Mouse (Mus musculus) neural tube, embryonic 13.5 days (tissue): ENCODE data around the gene Mtx1. TPM values are rescaled to one million over a fixed set of nuclear protein-coding genes. Genes with fewer than 3 reads are reported as not detected.

ENCODE experiments used
- ATAC-seq: fragments of 200-750 bp; cut with Nextera tagmentation; 2 replicates; pipeline ENCODE4 v1.8.0; 2017; ENCODE audit warnings: low read depth, mild to moderate bottlenecking, moderate TSS enrichment, moderate library complexity
- H3K27ac ChIP-seq: fragments of 300-500 bp; sonication (generic); replicated peaks from 2 replicates; pipeline ENCODE4 v1.5.1; 2015; ENCODE audit warnings: moderate library complexity, mild to moderate bottlenecking, inconsistent platforms
- H3K27me3 ChIP-seq: fragments of 300-500 bp; sonication (generic); 2 replicates; pipeline ENCODE4 v1.6.1; 2015; ENCODE audit warnings: mild to moderate bottlenecking, inconsistent platforms
- H3K36me3 ChIP-seq: fragments of 300-500 bp; sonication (generic); 2 replicates; pipeline ENCODE4 v1.6.1; 2015; ENCODE audit warnings: mild to moderate bottlenecking, inconsistent platforms
- H3K4me1 ChIP-seq: fragments of 300-500 bp; sonication (generic); replicated peaks from 2 replicates; pipeline ENCODE4 v1.6.1; 2015; ENCODE audit warnings: inconsistent platforms
- H3K4me2 ChIP-seq: fragments of 300-500 bp; sonication (generic); 2 replicates; pipeline ENCODE4 v1.6.1; 2015; ENCODE audit warnings: inconsistent platforms, mild to moderate bottlenecking, moderate library complexity
- H3K4me3 ChIP-seq: fragments of 300-500 bp; sonication (generic); 2 replicates; pipeline ENCODE4 v1.5.1; 2015; ENCODE audit warnings: mild to moderate bottlenecking, inconsistent platforms
- H3K9ac ChIP-seq: fragments of 300-500 bp; sonication (generic); 2 replicates; pipeline ENCODE4 v1.6.1; 2015; ENCODE audit warnings: moderate library complexity, mild to moderate bottlenecking, inconsistent platforms
- H3K9me3 ChIP-seq: fragments of 300-500 bp; sonication (generic); 2 replicates; pipeline ENCODE4 v1.6.1; 2016; ENCODE audit warnings: inconsistent platforms
- WGBS: fragments of 180-500 bp; shearing (Covaris S2); methylation state at CpG from one replicate; pipeline ENCODE4 v1.1.7; 2015; 5-methylcytosine and 5-hydroxymethylcytosine counted together
- polyA plus RNA-seq: library from polyadenylated mRNA; unstranded; fragments of >200 nt; fragmentation: Nextera tagmentation; extraction: Ambion mirVana; gene quantifications from 2 replicates; pipeline ENCODE4 v1.2.1, GENCODE M21; 2015

The Mtx1 gene
- polyA plus RNA-seq, 1 experiment from 2014 or later = 157 TPM

DNA sequence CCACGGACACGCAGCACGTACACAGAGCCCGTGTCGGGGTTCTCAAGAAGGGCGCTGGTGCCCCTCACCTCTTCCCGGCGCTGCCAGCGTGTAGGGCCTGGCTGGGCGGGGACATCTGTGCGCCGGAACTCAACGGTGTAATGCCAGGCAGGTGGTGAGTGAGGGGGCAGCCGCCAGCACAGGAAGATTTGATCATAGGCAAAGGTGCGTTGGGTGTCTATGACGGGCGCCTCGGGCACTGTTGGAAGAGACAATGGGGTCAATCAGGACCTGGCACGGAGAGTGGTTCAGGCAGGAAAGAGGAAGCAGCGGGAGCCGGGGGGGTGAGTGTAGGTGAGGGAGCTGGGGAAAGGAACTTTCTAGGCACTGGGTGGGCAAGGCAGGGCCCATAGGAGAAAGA, 10.8 kb upstream of the Mtx1 start:
- H3K4me2 ChIP-seq = no peak overlapping the region
- H3K4me1 ChIP-seq = peaks cover 7% of the 10 kb centered on the region
- no peak overlapping the region for H3K9ac ChIP-seq
- WGBS = 93% methylated on average over 21 of the region's 21 CpGs
- H3K27ac ChIP-seq = no peak overlapping the region
- no peak for ATAC-seq
- no peaks in the 10 kb centered on the region for H3K27me3 ChIP-seq
- no peaks in the 10 kb centered on the region for H3K9me3 ChIP-seq
- no peak overlapping the region for H3K4me3 ChIP-seq
- H3K36me3 ChIP-seq = peaks cover 99% of the 10 kb centered on the region

DNA sequence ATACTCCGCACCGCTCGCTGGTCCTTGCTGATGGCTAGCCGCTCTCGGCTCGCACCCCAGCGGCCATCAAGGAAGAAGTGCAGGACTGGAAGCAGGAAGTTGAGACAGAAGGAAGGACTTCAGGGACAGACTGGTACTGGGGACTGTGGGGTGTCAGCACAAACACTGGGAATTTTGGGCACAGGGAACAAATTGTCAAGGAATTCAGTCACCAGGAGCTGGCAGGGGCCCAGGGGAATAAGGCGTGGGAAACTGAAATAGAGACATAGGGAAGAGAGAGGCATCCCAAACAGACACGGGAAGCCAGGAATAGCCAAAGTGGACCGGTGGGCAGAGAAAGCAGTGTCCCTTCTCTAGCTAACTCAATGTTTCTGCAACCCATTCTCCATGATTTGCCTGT, 9.6 kb upstream of the Mtx1 start:
- Histone ChIP-seq H3K9ac (no peak overlapping the region), H3K4me2 (no peak overlapping the region), H3K27ac (no peak overlapping the region), H3K4me3 (no peak overlapping the region), H3K9me3 (no peaks in the 10 kb centered on the region), H3K4me1 (no peaks in the 10 kb centered on the region), H3K27me3 (no peaks in the 10 kb centered on the region), H3K36me3 (peaks cover 88% of the 10 kb centered on the region)
- 93% methylated on average over 10 of the region's 10 CpGs for WGBS
- ATAC-seq = no peak

DNA sequence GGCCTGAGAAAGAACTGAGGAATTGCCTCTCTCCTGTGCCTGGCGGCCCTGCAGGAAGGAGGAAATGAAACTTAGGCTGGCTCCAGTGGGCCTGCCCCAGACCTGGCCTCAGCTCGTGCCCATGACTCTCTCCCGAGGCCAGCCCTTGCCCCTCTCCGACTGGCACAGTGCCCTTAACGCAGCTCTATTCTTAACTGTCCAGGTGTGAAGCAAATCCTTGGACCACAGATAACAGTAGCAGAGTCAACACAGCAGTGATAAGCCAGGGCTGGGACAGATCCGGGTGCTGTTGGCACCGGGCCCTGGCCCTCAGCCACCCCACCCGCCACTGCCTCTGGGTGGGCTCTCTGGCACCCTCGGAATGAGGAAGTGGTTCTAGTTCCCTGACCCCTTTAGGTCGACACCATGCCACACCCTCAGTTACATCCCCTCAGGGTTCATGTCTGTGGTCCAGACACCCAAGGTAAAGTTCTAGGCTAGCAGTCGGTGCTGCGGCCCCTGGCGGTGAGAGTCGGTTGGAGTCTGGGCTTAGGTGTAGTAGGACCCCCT, 6.7 kb upstream of the Mtx1 start:
- Histone ChIP-seq H3K4me2 (no peak overlapping the region), H3K4me1 (peaks cover 4% of the 10 kb centered on the region), H3K4me3 (no peak overlapping the region), H3K9me3 (no peaks in the 10 kb centered on the region), H3K36me3 (peaks cover 60% of the 10 kb centered on the region), H3K9ac (no peak overlapping the region), H3K27ac (no peak overlapping the region), H3K27me3 (no peaks in the 10 kb centered on the region)
- no peak for ATAC-seq
- WGBS = 84% methylated on average over 14 of the region's 14 CpGs

DNA sequence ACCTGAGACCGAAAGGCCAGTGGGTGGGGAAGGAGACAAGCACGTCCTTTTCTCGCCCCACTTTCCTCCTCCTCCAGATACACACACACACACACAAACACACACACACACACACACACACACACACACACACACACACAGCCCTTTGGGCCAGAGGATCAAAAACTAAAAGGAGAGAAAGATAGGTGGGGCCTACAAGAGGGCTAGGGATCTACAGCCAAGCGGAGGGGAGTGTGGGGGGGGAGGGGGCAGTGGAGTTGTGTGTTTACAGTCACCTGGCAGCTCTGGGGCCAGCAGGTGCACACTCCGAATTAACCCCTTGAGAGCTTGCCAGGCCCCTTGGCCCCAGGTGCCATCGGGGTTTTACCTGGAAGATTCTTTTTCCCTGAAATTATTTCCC, 5.7 kb upstream of the Mtx1 start:
- Histone ChIP-seq H3K9me3 (no peaks in the 10 kb centered on the region), H3K9ac (no peak overlapping the region), H3K27me3 (no peaks in the 10 kb centered on the region), H3K4me1 (peaks cover 14% of the 10 kb centered on the region), H3K36me3 (peaks cover 49% of the 10 kb centered on the region), H3K27ac (no peak overlapping the region), H3K4me2 (no peak overlapping the region), H3K4me3 (no peak overlapping the region)
- WGBS = 82% methylated on average over 6 of the region's 6 CpGs
- ATAC-seq = no peak

DNA sequence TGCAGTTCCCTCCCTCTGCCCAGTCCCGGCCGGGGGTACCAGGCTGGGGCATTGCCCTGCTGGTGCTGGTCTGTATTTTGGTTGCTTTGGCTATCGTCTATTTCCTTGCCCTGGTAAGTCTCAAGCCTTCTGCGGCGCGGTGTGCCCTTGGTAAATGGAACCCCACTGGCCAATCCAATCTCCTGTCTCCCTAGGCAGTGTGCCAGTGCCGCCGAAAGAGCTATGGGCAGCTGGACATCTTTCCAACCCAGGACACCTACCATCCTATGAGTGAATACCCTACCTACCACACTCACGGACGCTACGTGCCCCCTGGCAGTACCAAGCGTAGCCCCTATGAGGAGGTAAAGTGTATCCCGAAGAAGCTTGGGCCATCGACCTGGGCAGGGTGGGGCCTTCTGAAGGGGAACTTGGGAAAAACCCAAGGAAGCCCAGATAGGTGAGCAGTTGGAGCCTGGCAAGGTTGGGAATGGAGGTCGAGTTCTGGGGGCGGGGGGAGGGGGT, 4.9 kb upstream of the Mtx1 start:
- ATAC-seq = no peak
- Histone ChIP-seq H3K27me3 (no peaks in the 10 kb centered on the region), H3K4me2 (no peak overlapping the region), H3K27ac (no peak overlapping the region), H3K9me3 (no peaks in the 10 kb centered on the region), H3K9ac (no peak overlapping the region), H3K36me3 (peaks cover 42% of the 10 kb centered on the region), H3K4me3 (no peak overlapping the region), H3K4me1 (peaks cover 22% of the 10 kb centered on the region)
- 79% methylated on average over 16 of the region's 16 CpGs for whole genome bisulfite sequencing

DNA sequence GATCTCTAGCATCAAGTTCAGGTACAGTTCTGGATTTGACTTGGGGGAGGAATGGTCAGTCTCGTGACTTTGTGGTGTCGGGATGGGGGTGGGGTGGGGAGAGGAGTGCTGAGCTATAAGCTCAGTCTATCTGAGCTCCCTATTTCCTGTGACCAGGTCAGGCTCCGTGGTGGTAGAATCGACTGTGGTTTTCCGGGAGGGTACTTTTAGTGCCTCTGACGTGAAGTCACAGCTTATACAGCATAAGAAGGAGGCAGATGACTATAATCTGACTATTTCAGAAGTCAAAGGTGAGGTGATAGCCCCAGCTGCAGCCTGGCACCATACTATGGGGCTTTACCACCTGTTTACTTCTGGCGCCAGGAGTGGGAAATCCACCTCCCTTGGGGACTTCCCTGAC, 4.5 kb upstream of the Mtx1 start:
- no peaks in the 10 kb centered on the region for H3K27me3 ChIP-seq
- peaks cover 37% of the 10 kb centered on the region for H3K36me3 ChIP-seq
- no peak overlapping the region for H3K4me2 ChIP-seq
- WGBS = 79% methylated on average over 7 of the region's 7 CpGs
- H3K9ac ChIP-seq = no peak overlapping the region
- no peaks in the 10 kb centered on the region for H3K9me3 ChIP-seq
- no peak overlapping the region for H3K27ac ChIP-seq
- no peak overlapping the region for H3K4me3 ChIP-seq
- ATAC-seq = no peak
- peaks cover 27% of the 10 kb centered on the region for H3K4me1 ChIP-seq

DNA sequence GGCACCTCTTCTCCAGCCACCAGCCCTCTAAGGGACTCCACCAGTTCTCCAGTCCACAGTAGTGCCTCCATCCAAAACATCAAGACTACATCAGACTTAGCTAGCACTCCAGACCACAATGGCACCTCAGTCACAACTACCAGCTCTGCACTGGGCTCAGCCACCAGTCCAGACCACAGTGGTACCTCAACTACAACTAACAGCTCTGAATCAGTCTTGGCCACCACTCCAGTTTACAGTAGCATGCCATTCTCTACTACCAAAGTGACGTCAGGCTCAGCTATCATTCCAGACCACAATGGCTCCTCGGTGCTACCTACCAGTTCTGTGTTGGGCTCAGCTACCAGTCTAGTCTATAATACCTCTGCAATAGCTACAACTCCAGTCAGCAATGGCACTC, 3.7 kb upstream of the Mtx1 start:
- peaks cover 35% of the 10 kb centered on the region for H3K4me1 ChIP-seq
- no peaks in the 10 kb centered on the region for H3K9me3 ChIP-seq
- no peak for ATAC-seq
- WGBS = 94% methylated on average over 2 of the region's 2 CpGs
- no peak overlapping the region for H3K4me3 ChIP-seq
- H3K27ac ChIP-seq = no peak overlapping the region
- no peak overlapping the region for H3K4me2 ChIP-seq
- H3K27me3 ChIP-seq = no peaks in the 10 kb centered on the region
- H3K9ac ChIP-seq = no peak overlapping the region
- peaks cover 29% of the 10 kb centered on the region for H3K36me3 ChIP-seq

DNA sequence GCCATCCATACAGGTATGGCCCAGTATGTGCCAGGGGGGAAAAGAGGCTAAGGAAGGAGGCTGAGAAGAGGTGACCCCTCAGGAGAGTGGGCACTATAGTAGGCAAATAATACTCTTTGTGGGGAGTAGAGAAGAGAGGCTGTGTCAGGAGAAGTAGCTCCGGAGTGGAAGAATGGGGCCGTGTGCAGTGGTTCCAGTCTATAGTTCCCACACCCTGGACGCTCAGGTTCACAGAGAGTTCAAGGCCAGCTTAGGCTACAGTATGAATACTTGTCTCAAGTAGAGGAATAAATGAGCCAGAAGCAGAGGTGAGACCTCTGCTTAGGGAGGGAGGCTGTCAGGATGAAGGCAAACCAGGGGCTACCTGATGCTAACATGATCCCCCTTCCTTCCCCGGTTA, 2.4 kb upstream of the Mtx1 start:
- ATAC-seq = no peak
- H3K36me3 ChIP-seq = peaks cover 16% of the 10 kb centered on the region
- H3K4me2 ChIP-seq = no peak overlapping the region
- no peak overlapping the region for H3K4me3 ChIP-seq
- no peak overlapping the region for H3K27ac ChIP-seq
- 51% methylated on average over 4 of the region's 4 CpGs for WGBS
- H3K9ac ChIP-seq = no peak overlapping the region
- H3K4me1 ChIP-seq = peaks cover 48% of the 10 kb centered on the region
- H3K27me3 ChIP-seq = no peaks in the 10 kb centered on the region
- no peaks in the 10 kb centered on the region for H3K9me3 ChIP-seq

DNA sequence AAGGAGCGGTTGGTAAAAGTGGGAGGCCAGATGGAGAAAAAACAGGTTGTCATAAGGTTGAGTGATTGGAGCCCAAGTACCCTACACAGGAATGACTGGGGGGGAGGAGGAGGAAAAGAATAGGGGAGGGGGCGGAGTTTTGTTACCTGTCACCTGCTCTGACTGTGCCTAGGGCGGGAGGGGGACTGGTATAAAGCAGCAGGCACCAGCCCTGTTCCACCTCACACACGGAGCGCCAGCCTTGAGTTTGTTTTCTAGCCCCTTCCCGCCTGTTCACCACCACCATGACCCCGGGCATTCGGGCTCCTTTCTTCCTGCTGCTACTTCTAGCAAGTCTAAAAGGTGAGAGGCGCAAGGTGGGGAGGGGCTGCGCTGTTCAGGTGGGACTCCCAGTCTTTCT, 1.9 kb upstream of the Mtx1 start, which contains the start of gene Muc1:
Gene Muc1, plus strand, starts transcription at position 222 of the 400 bp plus-strand sequence.
- H3K27me3 ChIP-seq = no peaks in the 10 kb centered on the region
- WGBS = 35% methylated on average over 10 of the region's 10 CpGs
- peak within 1 kb of the TSS; percentile 50 for H3K4me3 ChIP-seq
- H3K4me2 ChIP-seq = peak within 1 kb of the TSS; percentile 79
- no peaks in the 10 kb centered on the region for H3K9me3 ChIP-seq
- H3K36me3 ChIP-seq = peaks cover 12% of the 10 kb centered on the region
- H3K27ac ChIP-seq = peak within 1 kb of the TSS; percentile 92
- H3K9ac ChIP-seq = peak within 1 kb of the TSS; percentile 79
- H3K4me1 ChIP-seq = peaks cover 52% of the 10 kb centered on the region
- ATAC-seq = no peak

DNA sequence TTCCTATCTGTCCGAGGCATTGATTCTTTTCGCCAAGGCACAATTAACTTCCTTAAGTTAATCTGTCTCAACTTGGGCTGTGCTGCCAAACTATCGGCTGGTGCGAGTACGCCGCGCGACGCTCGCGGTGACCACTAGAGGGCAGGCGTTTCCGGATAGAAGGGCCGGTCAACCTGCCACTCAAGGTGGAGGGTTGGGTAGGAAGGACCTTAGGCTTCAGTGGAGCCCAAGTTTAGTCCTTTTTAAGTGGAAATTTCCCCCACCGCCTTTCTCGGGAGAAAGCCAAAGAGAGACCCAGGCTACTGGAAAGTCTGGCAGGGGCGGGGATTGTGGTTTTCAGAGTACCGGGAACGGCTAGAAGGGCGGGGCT, 1.3 kb upstream of the Mtx1 start:
- peaks cover 11% of the 10 kb centered on the region for H3K36me3 ChIP-seq
- H3K9ac ChIP-seq = peak overlapping the region; percentile 79
- peak; percentile 29; the same call in 1 of the 2 replicates for ATAC-seq
- H3K9me3 ChIP-seq = no peaks in the 10 kb centered on the region
- H3K27ac ChIP-seq = peak overlapping the region; percentile 92
- peaks cover 59% of the 10 kb centered on the region for H3K4me1 ChIP-seq
- under 1% methylated on average over 20 of the region's 20 CpGs for WGBS
- H3K4me3 ChIP-seq = peak overlapping the region; percentile 50
- peak overlapping the region; percentile 79 for H3K4me2 ChIP-seq
- H3K27me3 ChIP-seq = no peaks in the 10 kb centered on the region

DNA sequence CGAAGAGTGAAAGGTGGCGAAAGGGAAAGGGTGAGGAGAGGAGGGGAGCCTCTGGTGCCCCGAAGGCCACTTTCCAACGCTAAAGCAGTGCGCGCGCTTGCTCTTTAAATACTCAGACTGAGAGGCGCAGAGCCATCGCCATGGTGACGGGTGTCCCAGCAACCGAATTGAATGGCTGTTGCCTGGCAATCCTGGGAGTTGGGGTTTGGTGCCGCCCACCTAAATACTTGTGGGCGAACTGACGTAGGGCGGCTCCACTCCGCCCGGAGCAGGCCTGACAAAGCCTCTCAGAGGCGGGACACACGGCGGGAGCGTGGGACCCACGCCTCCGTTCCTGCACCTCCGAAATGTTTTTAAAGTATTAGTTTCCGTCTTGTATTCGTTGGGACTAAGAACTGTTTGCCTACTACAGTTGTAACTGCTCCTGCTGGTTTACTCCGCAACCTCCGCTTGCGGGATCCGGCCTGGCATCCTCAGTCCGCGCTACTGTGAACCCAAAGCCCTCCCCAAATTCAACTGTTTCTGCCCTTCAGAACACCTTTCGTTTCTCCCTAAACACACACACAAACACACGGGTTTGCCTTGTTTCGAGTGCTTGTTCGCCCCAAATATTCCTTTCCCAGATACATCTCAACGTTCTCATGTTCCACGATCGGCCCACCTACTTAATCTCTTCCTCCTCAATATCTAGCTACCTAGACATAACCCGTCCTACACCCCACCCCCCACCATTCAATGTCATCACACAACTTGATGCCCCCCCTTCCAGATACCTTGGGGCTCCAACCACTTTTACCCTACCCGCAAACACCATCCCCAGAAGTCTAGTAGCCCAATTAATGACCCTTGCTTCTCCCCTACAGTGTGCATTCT, 655 bp upstream of the Mtx1 start:
- Histone ChIP-seq H3K27me3 (no peaks in the 10 kb centered on the region), H3K4me1 (peaks cover 64% of the 10 kb centered on the region), H3K27ac (peak overlapping the region; percentile 92), H3K4me2 (peak overlapping the region; percentile 79), H3K9ac (peak overlapping the region; percentile 79), H3K36me3 (peaks cover 12% of the 10 kb centered on the region), H3K4me3 (peak overlapping the region; percentile 50), H3K9me3 (no peaks in the 10 kb centered on the region)
- WGBS = 2% methylated on average over 41 of the region's 41 CpGs
- peak; percentile 67 for ATAC-seq

DNA sequence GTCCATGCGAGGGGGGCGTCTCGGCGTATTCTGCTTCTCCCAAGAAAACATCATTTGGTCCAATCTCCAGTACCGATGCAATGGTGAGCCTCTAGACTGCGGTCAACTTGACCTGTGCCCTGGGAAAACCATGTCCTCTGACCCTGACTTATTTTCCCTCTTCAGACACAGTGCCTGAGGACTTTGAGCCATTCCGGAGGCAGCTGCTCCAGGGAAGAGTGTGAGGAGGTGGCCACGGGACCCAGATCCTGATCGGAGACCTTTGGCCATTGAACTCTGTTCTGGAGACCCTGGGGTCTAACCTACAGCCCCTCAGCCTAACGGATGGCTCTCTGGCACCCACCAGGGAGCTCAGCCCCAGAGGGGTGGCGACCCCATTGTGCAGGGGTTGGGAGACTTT, 527 bp downstream of the Mtx1 start:
- 7% methylated on average over 11 of the region's 11 CpGs for WGBS
- H3K4me1 ChIP-seq = peaks cover 65% of the 10 kb centered on the region
- peak overlapping the region; percentile 79 for H3K9ac ChIP-seq
- H3K9me3 ChIP-seq = no peaks in the 10 kb centered on the region
- H3K27me3 ChIP-seq = no peaks in the 10 kb centered on the region
- no peak for ATAC-seq
- H3K4me2 ChIP-seq = peak overlapping the region; percentile 79
- H3K36me3 ChIP-seq = peaks cover 14% of the 10 kb centered on the region
- peak overlapping the region; percentile 50 for H3K4me3 ChIP-seq
- H3K27ac ChIP-seq = peak overlapping the region; percentile 92
